Comparison of ENCODE assay signal across 8 mouse cellular contexts in the genomic region with DNA sequence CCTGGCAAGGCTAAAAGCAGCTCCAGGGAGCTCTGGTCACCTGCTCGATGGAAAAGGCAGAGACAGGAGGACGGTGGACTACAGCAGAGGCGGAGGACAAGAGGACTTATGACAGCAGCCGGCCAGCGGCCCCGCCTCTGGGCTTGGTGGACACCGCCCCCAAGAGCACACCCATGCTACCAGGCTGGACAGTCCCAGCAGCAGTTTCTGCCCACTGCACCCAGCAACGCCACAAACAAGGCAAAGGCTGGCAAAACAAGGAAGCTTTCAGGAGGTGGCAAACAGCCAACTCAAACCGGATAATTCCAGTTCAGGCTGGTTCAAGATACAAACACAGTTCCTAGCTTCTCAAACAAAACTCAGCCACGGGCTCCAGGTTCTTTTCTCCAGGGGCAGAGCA. TPM values are rescaled to one million over a fixed set of nuclear protein-coding genes. Genes with fewer than 3 reads are reported as not detected.
DNase-seq lines count a peak whose midpoint lies in the region; ATAC-seq and TF ChIP-seq lines count a peak whose summit lies in the region.

No protein-coding gene starts in this region.

- H3K4me3 ChIP-seq in bone marrow macrophage, adult 2 months (ENCODE audit: insufficient read depth, low read length) = peak overlapping the region; percentile 36
- no peak overlapping the region for H3K4me3 ChIP-seq in forebrain, embryonic 11.5 days (ENCODE audit: low read depth, low read length)
- no peak overlapping the region for H3K4me3 ChIP-seq in heart, embryonic 15.5 days
- H3K4me3 ChIP-seq in liver, postnatal 0 days (ENCODE audit: low read depth, low read length) = no peak overlapping the region

- peak; percentile 89 for DNase-seq in 416B (ENCODE audit: low read depth)
- DNase-seq in forebrain, embryonic 11.5 days (ENCODE audit: low spot score) = peak; percentile 58
- peak; percentile 95 to 96 for DNase-seq in kidney, postnatal 25 days
- peak; percentile 79 for DNase-seq in liver, postnatal 0 days
- DNase-seq in urinary bladder, adult 18-20 months (ENCODE audit: low spot score in 2 of 2) = peak; percentile 84 to 89

- no peak for ATAC-seq in forebrain, embryonic 11.5 days (replicated peaks; ENCODE audit: low FRiP score)
- ATAC-seq in heart, embryonic 15.5 days (replicated peaks; ENCODE audit: insufficient number of reproducible peaks, insufficient read depth, low FRiP score, low read depth) = peak; percentile 83
- peak; percentile 95 for ATAC-seq in liver, postnatal 0 days
- ATAC-seq in neutrophil, adult 5-6 weeks (ENCODE audit: extremely low read depth, insufficient number of reproducible peaks, low FRiP score, poor library complexity, severe bottlenecking) = peak; percentile 94

- H3K27me3 ChIP-seq in forebrain, embryonic 11.5 days (ENCODE audit: control insufficient read depth, insufficient read depth, low read length) = no peaks in the 10 kb centered on the region
- H3K27me3 ChIP-seq in heart, embryonic 15.5 days = no peaks in the 10 kb centered on the region
- no peaks in the 10 kb centered on the region for H3K27me3 ChIP-seq in liver, postnatal 0 days (ENCODE audit: insufficient read depth, low read length)

- TF ChIP-seq CTCF in bone marrow macrophage, adult 2 months (IDR thresholded peaks at IDR 0.05; ENCODE audit: low read depth, low read length) = no peak
- TF ChIP-seq CTCF in liver, postnatal 0 days (IDR thresholded peaks at IDR 0.05; ENCODE audit: low read depth) = 0 out of 2 replicates have a peak, but pooled peaks have one; percentile 20

- no peak for TF ChIP-seq POLR2A in bone marrow macrophage, adult 2 months (IDR thresholded peaks at IDR 0.05; ENCODE audit: borderline replicate concordance, low read depth, low read length)

- peak overlapping the region; percentile 96 for H3K27ac ChIP-seq in bone marrow macrophage, adult 2 months (ENCODE audit: insufficient read depth, low read depth, low read length)
- H3K27ac ChIP-seq in forebrain, embryonic 11.5 days (ENCODE audit: low read depth, low read length) = no peak overlapping the region
- peak overlapping the region; percentile 73 for H3K27ac ChIP-seq in heart, embryonic 15.5 days
- H3K27ac ChIP-seq in liver, postnatal 0 days (ENCODE audit: low read depth) = peak overlapping the region; percentile 82

- H3K4me1 ChIP-seq in bone marrow macrophage, adult 2 months (ENCODE audit: control insufficient read depth, insufficient read depth, low read length) = peaks cover 50% of the 10 kb centered on the region
- H3K4me1 ChIP-seq in forebrain, embryonic 11.5 days (replicated peaks; ENCODE audit: control insufficient read depth, insufficient read depth, low read length) = peaks cover 2% of the 10 kb centered on the region; the same call in 1 of the 2 replicates
- H3K4me1 ChIP-seq in heart, embryonic 15.5 days (replicated peaks) = peaks cover 38% of the 10 kb centered on the region
- peaks cover 15% of the 10 kb centered on the region for H3K4me1 ChIP-seq in liver, postnatal 0 days (ENCODE audit: insufficient read depth)

- no peaks in the 10 kb centered on the region for H3K9me3 ChIP-seq in forebrain, embryonic 11.5 days (ENCODE audit: control insufficient read depth, low read length)
- H3K9me3 ChIP-seq in heart, embryonic 15.5 days (replicated peaks) = no peaks in the 10 kb centered on the region
- no peaks in the 10 kb centered on the region for H3K9me3 ChIP-seq in liver, postnatal 0 days (ENCODE audit: low read length)

- no peak; the same call in 1 of the 2 replicates for TF ChIP-seq EP300 in liver, postnatal 0 days (IDR thresholded peaks at IDR 0.05; ENCODE audit: low read depth)

- H3K9ac ChIP-seq in forebrain, embryonic 11.5 days (ENCODE audit: low read length) = no peak overlapping the region
- no peak overlapping the region for H3K9ac ChIP-seq in heart, embryonic 15.5 days
- H3K9ac ChIP-seq in liver, postnatal 0 days (replicated peaks) = no peak overlapping the region

- H3K4me2 ChIP-seq in forebrain, embryonic 11.5 days (ENCODE audit: low read depth, low read length, severe bottlenecking) = no peak overlapping the region
- peak overlapping the region; percentile 40 for H3K4me2 ChIP-seq in heart, embryonic 15.5 days
- H3K4me2 ChIP-seq in liver, postnatal 0 days (ENCODE audit: low read depth, low read length) = no peak overlapping the region

- 84% methylated on average over 10 of the region's 10 CpGs for WGBS in forebrain, embryonic 11.5 days
- WGBS in heart, embryonic 15.5 days = 27% methylated on average over 10 of the region's 10 CpGs
- WGBS in liver, postnatal 0 days (ENCODE audit: insufficient replicate concordance) = 51% methylated on average over 10 of the region's 10 CpGs

- H3K36me3 ChIP-seq in forebrain, embryonic 11.5 days (ENCODE audit: control insufficient read depth, insufficient read depth, low read length) = no peaks in the 10 kb centered on the region
- no peaks in the 10 kb centered on the region for H3K36me3 ChIP-seq in heart, embryonic 15.5 days
- H3K36me3 ChIP-seq in liver, postnatal 0 days (replicated peaks; ENCODE audit: insufficient read depth, low read length) = no peaks in the 10 kb centered on the region; the same call in 1 of the 2 replicates

RNA-seq across cellular contexts. Expression of a gene that starts 32.0 kb away (rescaled TPM):
- polyA plus RNA-seq in bone marrow macrophage, adult 2 months (2012; ENCODE audit: insufficient read depth, insufficient read length, missing spikeins) = 23.6 and 29.2 TPM in 2 replicates
- 17.1 and 19.2 TPM in 2 replicates for polyA plus RNA-seq in forebrain, embryonic 11.5 days (2014; fragmentation: Nextera tagmentation; extraction: Ambion mirVana)
- polyA plus RNA-seq in heart, embryonic 15.5 days (2015; fragmentation: Nextera tagmentation; extraction: Ambion mirVana) = 6.3 and 7.5 TPM in 2 replicates
- 2.3 and 3.0 TPM in 2 replicates for polyA plus RNA-seq in liver, postnatal 0 days (2015; fragmentation: Nextera tagmentation; extraction: Ambion mirVana)
- 40.5 and 54.9 TPM in 2 replicates for total RNA-seq in neutrophil, adult 5-6 weeks (2017)
